In the genomic region with DNA sequence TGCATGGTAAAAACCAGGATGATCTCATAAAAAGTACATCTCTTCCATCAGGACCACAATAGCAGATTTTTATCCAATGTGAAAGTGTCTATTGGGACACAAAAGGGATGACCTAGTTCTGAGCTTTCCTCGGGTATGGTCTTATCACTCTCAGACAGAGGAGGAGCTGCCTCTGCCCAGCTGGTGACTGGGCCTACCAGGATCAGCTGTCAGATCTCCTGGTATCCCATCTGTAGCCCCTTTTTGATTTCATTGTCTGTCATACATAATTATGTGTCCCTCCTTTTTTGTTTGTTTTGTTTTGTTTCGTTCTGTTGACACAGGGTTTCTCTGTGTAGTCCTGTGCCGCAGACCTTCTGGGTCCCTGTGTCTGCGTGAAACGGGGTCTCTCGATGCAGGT, we compare ENCODE assay signal across 22 mouse cellular contexts.
DNase-seq lines count a peak whose midpoint lies in the region; ATAC-seq and TF ChIP-seq lines count a peak whose summit lies in the region.
"Had no signal": no experiment of that assay in that cellular context is flagged by ENCODE, and none has a peak within 500 bp of the region (broad histone marks: within the 10 kb centered on the region; RNA-seq: fewer than 3 reads in every experiment).

No protein-coding gene starts in this region.

- 0 out of 2 replicates have a peak, but pooled peaks have one; percentile 38 for ATAC-seq in forebrain, embryonic 14.5 days
- ATAC-seq in forebrain, embryonic 13.5 days, result no peak
- 0 out of 2 replicates have a peak, but pooled peaks have one; percentile 27 for ATAC-seq in midbrain, embryonic 11.5 days (ENCODE audit: low FRiP score)
- ATAC-seq in midbrain, embryonic 16.5 days, result no peak
- ATAC-seq: CD4-positive, CD25-positive, alpha-beta regulatory T cell, adult 4 months; intestine, embryonic 16.5 days; Patski had no signal

- H3K27ac ChIP-seq in forebrain, embryonic 14.5 days (ENCODE audit: low read depth, low read length), result no peak overlapping the region
- H3K27ac ChIP-seq in forebrain, embryonic 13.5 days, result no peak overlapping the region
- no peak overlapping the region for H3K27ac ChIP-seq in midbrain, embryonic 11.5 days (ENCODE audit: low read depth, low read length)
- no peak overlapping the region for H3K27ac ChIP-seq in midbrain, embryonic 16.5 days (ENCODE audit: low read length)
- peak overlapping the region; percentile 1; the same call in 1 of the 2 replicates for H3K27ac ChIP-seq in macrophage
- no peak overlapping the region for H3K27ac ChIP-seq in gastrocnemius, adult 2 months
- H3K27ac ChIP-seq: embryonic facial prominence, embryonic 13.5 days; heart, adult 2 months; heart, embryonic 15.5 days; hindbrain, embryonic 13.5 days had no signal

- no peak for TF ChIP-seq CTCF in gastrocnemius, adult 2 months (IDR thresholded peaks at IDR 0.05)

- no peaks in the 10 kb centered on the region for H3K79me2 ChIP-seq in macrophage (ENCODE audit: inconsistent target)

- H3K36me3 ChIP-seq in forebrain, embryonic 14.5 days (ENCODE audit: control insufficient read depth, insufficient read depth, low read length), result no peaks in the 10 kb centered on the region
- H3K36me3 ChIP-seq in forebrain, embryonic 13.5 days (ENCODE audit: poor library complexity, severe bottlenecking), result no peaks in the 10 kb centered on the region
- no peaks in the 10 kb centered on the region for H3K36me3 ChIP-seq in midbrain, embryonic 11.5 days (ENCODE audit: control insufficient read depth, insufficient read depth, low read length)
- no peaks in the 10 kb centered on the region for H3K36me3 ChIP-seq in midbrain, embryonic 16.5 days (ENCODE audit: control insufficient read depth, insufficient read depth, low read length)
- no peaks in the 10 kb centered on the region for H3K36me3 ChIP-seq in macrophage (ENCODE audit: inconsistent target)
- H3K36me3 ChIP-seq: embryonic facial prominence, embryonic 13.5 days; heart, embryonic 15.5 days; hindbrain, embryonic 13.5 days had no signal

- WGBS in forebrain, embryonic 14.5 days, result 60% methylated on average over 6 of the region's 6 CpGs
- 66% methylated on average over 6 of the region's 6 CpGs for WGBS in forebrain, embryonic 13.5 days
- 79% methylated on average over 6 of the region's 6 CpGs for WGBS in midbrain, embryonic 11.5 days
- WGBS in midbrain, embryonic 16.5 days, result 70% methylated on average over 6 of the region's 6 CpGs
- 94% methylated on average over 6 of the region's 6 CpGs for WGBS in macrophage (ENCODE audit: missing documents)

- intact Hi-C loops in gastrocnemius, adult 2 months (cut with DNase I), result no loop called here

- H3K27me3 ChIP-seq in forebrain, embryonic 14.5 days (replicated peaks; ENCODE audit: control insufficient read depth, insufficient read depth, low read length), result no peaks in the 10 kb centered on the region
- no peaks in the 10 kb centered on the region for H3K27me3 ChIP-seq in forebrain, embryonic 13.5 days
- H3K27me3 ChIP-seq in midbrain, embryonic 11.5 days (ENCODE audit: control insufficient read depth, insufficient read depth, low read length), result no peaks in the 10 kb centered on the region
- H3K27me3 ChIP-seq in midbrain, embryonic 16.5 days (ENCODE audit: control insufficient read depth, insufficient read depth, low read depth, low read length), result no peaks in the 10 kb centered on the region; the same call in 1 of the 2 replicates
- H3K27me3 ChIP-seq: embryonic facial prominence, embryonic 13.5 days; heart, embryonic 15.5 days; Patski had no signal

- no peaks in the 10 kb centered on the region for H3K4me1 ChIP-seq in forebrain, embryonic 14.5 days (ENCODE audit: control insufficient read depth, insufficient read depth, low read length)
- peaks cover 10% of the 10 kb centered on the region; the same call in 1 of the 2 replicates for H3K4me1 ChIP-seq in forebrain, embryonic 13.5 days
- H3K4me1 ChIP-seq in midbrain, embryonic 11.5 days (ENCODE audit: control insufficient read depth, insufficient read depth, low read length), result no peaks in the 10 kb centered on the region
- H3K4me1 ChIP-seq in midbrain, embryonic 16.5 days (ENCODE audit: control insufficient read depth, insufficient read depth, low read length), result no peaks in the 10 kb centered on the region
- H3K4me1 ChIP-seq: hindbrain, embryonic 13.5 days had no signal

- H3K9ac ChIP-seq in forebrain, embryonic 14.5 days (ENCODE audit: low read length), result no peak overlapping the region
- H3K9ac ChIP-seq in forebrain, embryonic 13.5 days, result no peak overlapping the region
- H3K9ac ChIP-seq in midbrain, embryonic 11.5 days (ENCODE audit: low read length), result no peak overlapping the region
- H3K9ac ChIP-seq in midbrain, embryonic 16.5 days (ENCODE audit: low read depth, low read length), result no peak overlapping the region
- H3K9ac ChIP-seq: embryonic facial prominence, embryonic 13.5 days; heart, embryonic 15.5 days; hindbrain, embryonic 13.5 days had no signal

- H3K4me2 ChIP-seq in forebrain, embryonic 14.5 days (ENCODE audit: low read length), result no peak overlapping the region
- H3K4me2 ChIP-seq in forebrain, embryonic 13.5 days, result no peak overlapping the region
- H3K4me2 ChIP-seq in midbrain, embryonic 11.5 days, result no peak overlapping the region
- H3K4me2 ChIP-seq in midbrain, embryonic 16.5 days (ENCODE audit: low read length), result no peak overlapping the region
- H3K4me2 ChIP-seq: embryonic facial prominence, embryonic 13.5 days; heart, embryonic 11.5 days; heart, embryonic 15.5 days; hindbrain, embryonic 13.5 days had no signal

- no peak for DNase-seq in forebrain, embryonic 14.5 days (ENCODE audit: low spot score)
- DNase-seq in midbrain, embryonic 11.5 days (ENCODE audit: low spot score, missing footprints), result no peak
- DNase-seq in left cerebral cortex, adult 18-20 months (ENCODE audit: low spot score in 2 of 2), result no peak
- no peak for DNase-seq in gastrocnemius, adult 2 months
- DNase-seq: adrenal gland, postnatal 10 days; B cell, adult 2 months; cerebellum, adult 18-20 months; cerebellum, adult 9-11 months; cerebellum, postnatal 36 days; gastrocnemius, postnatal 10 days; heart, adult 2 months; heart, postnatal 14 days had no signal

- H3K9me3 ChIP-seq in forebrain, embryonic 14.5 days (replicated peaks; ENCODE audit: control insufficient read depth, low read length), result no peaks in the 10 kb centered on the region
- H3K9me3 ChIP-seq in forebrain, embryonic 13.5 days (replicated peaks), result no peaks in the 10 kb centered on the region
- no peaks in the 10 kb centered on the region for H3K9me3 ChIP-seq in midbrain, embryonic 11.5 days (ENCODE audit: control insufficient read depth, low read length)
- H3K9me3 ChIP-seq in midbrain, embryonic 16.5 days (replicated peaks; ENCODE audit: control insufficient read depth, low read length, poor library complexity, severe bottlenecking), result no peaks in the 10 kb centered on the region
- H3K9me3 ChIP-seq: embryonic facial prominence, embryonic 13.5 days; heart, embryonic 15.5 days; hindbrain, embryonic 13.5 days had no signal

- H3K4me3 ChIP-seq in forebrain, embryonic 14.5 days (ENCODE audit: low read depth, low read length), result no peak overlapping the region
- no peak overlapping the region for H3K4me3 ChIP-seq in forebrain, embryonic 13.5 days
- no peak overlapping the region for H3K4me3 ChIP-seq in midbrain, embryonic 11.5 days (ENCODE audit: low read depth, low read length)
- no peak overlapping the region for H3K4me3 ChIP-seq in midbrain, embryonic 16.5 days (ENCODE audit: low read depth, low read length)
- no peak overlapping the region for H3K4me3 ChIP-seq in macrophage (ENCODE audit: inconsistent target)
- H3K4me3 ChIP-seq in gastrocnemius, adult 2 months, result no peak overlapping the region
- H3K4me3 ChIP-seq: embryonic facial prominence, embryonic 13.5 days; heart, adult 2 months; heart, embryonic 15.5 days; hindbrain, embryonic 13.5 days had no signal

Comparison
In these comparisons a context has a peak if more than half of its experiments do, and no peak if none do; other contexts are left out.
1. ATAC-seq: peak in forebrain, embryonic 14.5 days (single experiment) and midbrain, embryonic 11.5 days (single experiment); none in forebrain, embryonic 13.5 days (single experiment) and midbrain, embryonic 16.5 days (single experiment).